Mouse (Mus musculus) cortical plate, adult 2 months (tissue): Measurements from ENCODE around the gene Rab5b. TPM values are rescaled to one million over a fixed set of nuclear protein-coding genes. Genes with fewer than 3 reads are reported as not detected.
"Not testable (repeated sequence)": the region's sequence is repeated elsewhere in the genome, so short reads cannot be mapped to it uniquely, and the experiment has no call there.

Experiments
- H3K27ac ChIP-seq: fragments of 200-500 bp; 2 replicates; pipeline ENCODE4 v1.5.1; 2012; ENCODE audit warnings: low read length, control low read depth, inconsistent platforms; ENCODE audit not compliant: insufficient read depth
- H3K4me1 ChIP-seq: fragments of 200-500 bp; 2 replicates; pipeline ENCODE4 v1.6.1; 2011; ENCODE audit warnings: low read length; ENCODE audit not compliant: control insufficient read depth, insufficient read depth
- H3K4me3 ChIP-seq: fragments of 200-500 bp; 2 replicates; pipeline ENCODE4 v1.5.1; 2011; ENCODE audit warnings: mild to moderate bottlenecking, low read length, control low read depth; ENCODE audit not compliant: insufficient read depth
- CTCF ChIP-seq: fragments of 200-500 bp; IDR thresholded peaks from 2 replicates; pipeline ENCODE4 v1.5.1; 2011; ENCODE audit warnings: mild to moderate bottlenecking, control low read depth, low read length; ENCODE audit not compliant: insufficient read depth; ENCODE audit errors: extremely low read depth
- POLR2A ChIP-seq: fragments of 200-500 bp; IDR thresholded peaks from 2 replicates; pipeline ENCODE4 v1.6.1; 2011; ENCODE audit warnings: mild to moderate bottlenecking, low read length, control low read depth; ENCODE audit not compliant: insufficient read depth; ENCODE audit errors: extremely low read depth
- polyA plus RNA-seq: library from polyadenylated mRNA; depleted of rRNA; stranded (reverse); fragments of >200 nt; gene quantifications from 2 replicates; pipeline ENCODE4 v1.2.3, GENCODE M21; 2012

Gene Rab5b
- polyA plus RNA-seq, 1 experiment, result 125 TPM

GRCm38 (mm10) chr10:128731002-128731433, 35.0 kb upstream of the Rab5b start:
- no peak overlapping the region for H3K27ac ChIP-seq
- H3K4me3 ChIP-seq, result no peak overlapping the region
- TF ChIP-seq POLR2A, result no peak
- peak; percentile 77 for TF ChIP-seq CTCF
- no peaks in the 10 kb centered on the region for H3K4me1 ChIP-seq

- Histone ChIP-seq H3K27ac (no peak overlapping the region), H3K4me3 (no peak overlapping the region), H3K4me1 (no peaks in the 10 kb centered on the region)
- TF ChIP-seq CTCF (no peak), POLR2A (no peak)
Observed at GRCm38 (mm10) chr10:128728059-128728458, 32.0 kb upstream of the Rab5b start.

- not testable (repeated sequence) for H3K4me3 ChIP-seq, H3K27ac ChIP-seq, H3K4me1 ChIP-seq
Observed at GRCm38 (mm10) chr10:128725466-128725865, 29.4 kb upstream of the Rab5b start.

GRCm38 (mm10) chr10:128715559-128716537, 19.8 kb upstream of the Rab5b start:
- H3K4me3 ChIP-seq, result no peak overlapping the region
- H3K27ac ChIP-seq, result no peak overlapping the region
- H3K4me1 ChIP-seq, result no peaks in the 10 kb centered on the region
- TF ChIP-seq CTCF, result no peak
- no peak for TF ChIP-seq POLR2A

- H3K4me3 ChIP-seq, H3K27ac ChIP-seq, H3K4me1 ChIP-seq: not testable (repeated sequence)
Observed at GRCm38 (mm10) chr10:128711318-128711717, 15.3 kb upstream of the Rab5b start.

- H3K4me1 ChIP-seq, result no peaks in the 10 kb centered on the region
- TF ChIP-seq POLR2A (no peak), CTCF (no peak)
- H3K27ac ChIP-seq, result no peak overlapping the region
- peak overlapping the region; percentile 74 for H3K4me3 ChIP-seq
Observed at GRCm38 (mm10) chr10:128705317-128705693, 9.2 kb upstream of the Rab5b start.

- Histone ChIP-seq H3K4me3 (peak within 1 kb of the TSS; percentile 74), H3K27ac (no peak within 1 kb of the TSS), H3K4me1 (no peaks in the 10 kb centered on the region)
- TF ChIP-seq POLR2A (peak; percentile 42; the same call in 1 of the 2 replicates), CTCF (no peak)
Observed at GRCm38 (mm10) chr10:128704491-128705316, 8.6 kb upstream of the Rab5b start, which contains the start of gene Cdk2. Gene Cdk2 (minus strand): TSS chr10:128705031.

GRCm38 (mm10) chr10:128703895-128704294, 7.8 kb upstream of the Rab5b start, which contains the start of gene Pmel:
Gene Pmel (plus strand): TSS chr10:128704195.
- peak within 1 kb of the TSS; percentile 74 for H3K4me3 ChIP-seq
- H3K4me1 ChIP-seq, result no peaks in the 10 kb centered on the region
- TF ChIP-seq CTCF (no peak), POLR2A (no peak)
- H3K27ac ChIP-seq, result no peak within 1 kb of the TSS

GRCm38 (mm10) chr10:128702328-128703007, 6.4 kb upstream of the Rab5b start:
- no peak for TF ChIP-seq POLR2A
- TF ChIP-seq CTCF, result no peak
- Histone ChIP-seq H3K27ac (no peak overlapping the region), H3K4me1 (no peaks in the 10 kb centered on the region), H3K4me3 (no peak overlapping the region)
